Mouse (Mus musculus): Measurements from ENCODE around the gene Mmp11. TPM values are rescaled to one million over a fixed set of nuclear protein-coding genes. Genes with fewer than 3 reads are reported as not detected.

The Mmp11 gene
- polyA plus RNA-seq, 1 experiment from 2014 or later, result 51.2 TPM

DNA sequence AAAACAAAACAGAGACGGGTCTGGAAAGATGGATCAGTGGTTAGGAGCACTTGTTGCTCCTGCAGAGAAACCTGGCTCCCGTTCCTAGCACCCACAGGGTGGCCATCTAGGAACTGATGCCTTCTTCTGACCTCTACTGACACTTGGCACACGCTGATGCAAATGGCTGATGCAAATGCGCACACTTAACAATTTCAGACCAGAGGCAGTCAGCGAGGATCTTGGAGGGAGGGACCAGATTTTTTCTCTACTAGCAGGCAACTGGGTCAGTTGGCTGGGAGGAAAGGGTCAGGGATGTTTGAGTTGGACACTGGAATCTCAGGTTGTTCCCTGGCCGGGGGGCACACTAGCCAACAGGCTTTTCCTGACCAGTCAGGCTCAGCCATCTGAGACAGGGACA is 3.4 kb downstream of the Mmp11 start, which contains the start of gene Chchd10:
Gene Chchd10, plus strand, starts transcription at position 240 of the 400 bp plus-strand sequence.
- peaks cover 35% of the 10 kb centered on the region for H3K27me3 ChIP-seq (replicated peaks)
- peaks cover 37% of the 10 kb centered on the region for H3K4me1 ChIP-seq
- peak within 1 kb of the TSS; percentile 71 for H3K9ac ChIP-seq
- H3K4me2 ChIP-seq (replicated peaks), result peak within 1 kb of the TSS; percentile 94
- no peaks in the 10 kb centered on the region for H3K9me3 ChIP-seq
- 20% methylated on average over 6 of the region's 6 CpGs for WGBS
- peak within 1 kb of the TSS; percentile 6; the same call in 1 of the 2 replicates for H3K27ac ChIP-seq
- H3K4me3 ChIP-seq, result peak within 1 kb of the TSS; percentile 48
- H3K36me3 ChIP-seq, result no peaks in the 10 kb centered on the region
- no peak for ATAC-seq (ENCODE audit: low FRiP score, low read depth)

DNA sequence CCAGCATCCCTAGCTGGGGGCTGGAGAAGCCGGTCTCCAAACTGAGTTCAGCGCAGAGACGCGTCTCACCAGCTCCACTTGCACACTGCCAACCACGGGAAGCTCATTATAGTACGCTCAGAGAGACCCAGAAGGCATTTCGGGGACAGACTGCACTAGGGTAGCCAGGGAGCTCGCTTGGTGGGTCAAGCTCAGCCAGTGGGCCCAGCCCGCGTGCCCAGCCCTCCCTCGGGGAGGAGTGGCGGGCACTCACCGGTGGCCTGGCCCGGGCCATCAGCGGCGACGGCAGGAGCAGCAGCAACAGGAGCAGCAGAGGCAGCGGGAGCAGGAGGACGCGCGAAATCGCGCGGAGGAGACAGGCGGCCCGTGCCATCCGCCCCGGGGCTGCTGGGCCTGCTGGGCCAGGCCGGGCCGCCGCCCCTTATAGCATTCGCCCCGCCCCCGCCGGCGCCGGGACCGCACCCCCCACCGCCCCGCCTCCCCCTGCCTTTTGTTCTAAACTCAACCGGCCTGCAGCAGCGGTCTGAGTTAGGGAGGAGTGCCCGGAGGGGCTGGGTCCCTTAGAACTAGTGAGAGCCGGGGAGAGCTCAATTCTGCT is 4.1 kb downstream of the Mmp11 start:
- Histone ChIP-seq H3K4me1 (peaks cover 35% of the 10 kb centered on the region), H3K4me3 (peak overlapping the region; percentile 48), H3K4me2 (replicated peaks) (peak overlapping the region; percentile 94), H3K27me3 (replicated peaks) (peaks cover 29% of the 10 kb centered on the region), H3K36me3 (no peaks in the 10 kb centered on the region), H3K27ac (peak overlapping the region; percentile 6; the same call in 1 of the 2 replicates), H3K9me3 (no peaks in the 10 kb centered on the region), H3K9ac (peak overlapping the region; percentile 71)
- under 1% methylated on average over 44 of the region's 44 CpGs for WGBS
- peak; percentile 50 for ATAC-seq (ENCODE audit: low FRiP score, low read depth)

DNA sequence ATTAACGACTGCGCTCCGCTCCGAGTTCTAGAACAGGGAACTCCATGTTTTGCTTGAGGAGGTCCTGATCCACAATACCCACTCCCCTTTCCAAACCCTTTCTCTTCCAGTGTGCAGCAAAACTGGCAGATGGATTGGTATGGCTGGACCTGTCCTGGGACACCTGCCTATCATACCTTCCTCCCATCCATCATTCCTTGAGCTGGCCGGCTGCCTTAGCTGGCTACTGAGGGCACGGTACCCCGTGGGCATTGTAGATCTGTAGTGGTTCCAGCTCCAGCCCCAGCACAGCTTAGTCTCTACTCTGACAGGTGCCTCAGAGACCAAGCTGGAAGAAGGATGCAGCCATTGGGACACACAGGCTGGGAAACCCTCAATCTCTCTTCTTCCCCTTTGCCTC is 5.0 kb downstream of the Mmp11 start:
- WGBS, result 32% methylated on average over 7 of the region's 7 CpGs
- ATAC-seq (ENCODE audit: low FRiP score, low read depth), result no peak
- H3K9me3 ChIP-seq, result no peaks in the 10 kb centered on the region
- H3K36me3 ChIP-seq, result peaks cover 6% of the 10 kb centered on the region; the same call in 1 of the 2 replicates
- peaks cover 21% of the 10 kb centered on the region for H3K27me3 ChIP-seq (replicated peaks)
- peak overlapping the region; percentile 48 for H3K4me3 ChIP-seq
- H3K4me2 ChIP-seq (replicated peaks), result peak overlapping the region; percentile 94
- no peak overlapping the region for H3K27ac ChIP-seq
- peaks cover 34% of the 10 kb centered on the region for H3K4me1 ChIP-seq
- H3K9ac ChIP-seq, result 0 out of 2 replicates have a peak overlapping the region, but pooled peaks have one; percentile 71

DNA sequence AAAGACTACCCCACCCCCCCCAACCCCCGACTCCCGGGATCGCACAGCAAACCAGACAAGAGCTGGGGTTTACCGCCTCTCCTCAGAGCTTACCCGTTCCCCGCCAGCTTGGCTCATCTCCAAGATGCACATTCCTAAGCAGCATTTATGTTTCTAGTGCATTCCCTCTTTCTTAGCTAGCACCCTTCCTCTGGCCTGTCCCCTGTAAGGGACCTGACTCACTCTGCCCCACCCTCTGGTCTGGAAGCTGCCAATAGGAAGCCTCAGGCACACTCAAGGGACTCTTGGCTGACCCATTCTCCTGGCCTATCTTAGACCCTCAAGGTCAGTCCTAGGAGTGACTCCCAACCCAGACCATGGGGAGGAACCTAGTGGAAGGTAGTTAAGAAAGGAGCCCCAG is 6.0 kb downstream of the Mmp11 start:
- H3K4me2 ChIP-seq (replicated peaks), result peak overlapping the region; percentile 94
- H3K27me3 ChIP-seq (replicated peaks), result peaks cover 17% of the 10 kb centered on the region
- no peak for ATAC-seq (ENCODE audit: low FRiP score, low read depth)
- H3K4me3 ChIP-seq, result no peak overlapping the region
- WGBS, result 45% methylated on average over 6 of the region's 6 CpGs
- peaks cover 14% of the 10 kb centered on the region; the same call in 1 of the 2 replicates for H3K36me3 ChIP-seq
- H3K9ac ChIP-seq, result no peak overlapping the region
- H3K4me1 ChIP-seq, result peaks cover 24% of the 10 kb centered on the region
- no peak overlapping the region for H3K27ac ChIP-seq
- no peaks in the 10 kb centered on the region for H3K9me3 ChIP-seq

DNA sequence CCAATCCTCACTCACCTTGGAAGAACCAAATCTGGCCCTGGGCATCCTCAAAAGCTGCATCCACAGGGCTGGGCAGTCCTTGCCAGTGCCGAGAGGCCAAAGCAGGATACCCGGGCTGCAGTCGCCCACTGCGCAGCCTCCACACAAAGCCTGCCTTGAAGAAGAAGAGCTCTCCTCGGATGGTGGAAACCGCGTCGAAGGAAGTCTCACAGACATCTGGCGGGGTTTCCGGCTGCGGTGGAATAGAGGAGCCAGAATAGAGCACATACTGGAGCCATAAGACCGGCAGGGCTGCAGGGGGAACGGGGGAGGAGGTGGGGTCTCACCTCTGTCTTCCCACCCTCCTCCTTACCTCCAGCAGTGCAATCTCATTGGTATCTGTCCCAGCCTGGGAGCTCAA is 9.9 kb downstream of the Mmp11 start:
- WGBS, result 71% methylated on average over 13 of the region's 13 CpGs
- Histone ChIP-seq H3K9me3 (no peaks in the 10 kb centered on the region), H3K4me2 (replicated peaks) (no peak overlapping the region), H3K4me1 (peaks cover 19% of the 10 kb centered on the region; the same call in 1 of the 2 replicates), H3K36me3 (peaks cover 16% of the 10 kb centered on the region; the same call in 1 of the 2 replicates), H3K9ac (no peak overlapping the region), H3K27ac (no peak overlapping the region), H3K27me3 (replicated peaks) (peaks cover 12% of the 10 kb centered on the region), H3K4me3 (no peak overlapping the region)
- ATAC-seq (ENCODE audit: low FRiP score, low read depth), result no peak

DNA sequence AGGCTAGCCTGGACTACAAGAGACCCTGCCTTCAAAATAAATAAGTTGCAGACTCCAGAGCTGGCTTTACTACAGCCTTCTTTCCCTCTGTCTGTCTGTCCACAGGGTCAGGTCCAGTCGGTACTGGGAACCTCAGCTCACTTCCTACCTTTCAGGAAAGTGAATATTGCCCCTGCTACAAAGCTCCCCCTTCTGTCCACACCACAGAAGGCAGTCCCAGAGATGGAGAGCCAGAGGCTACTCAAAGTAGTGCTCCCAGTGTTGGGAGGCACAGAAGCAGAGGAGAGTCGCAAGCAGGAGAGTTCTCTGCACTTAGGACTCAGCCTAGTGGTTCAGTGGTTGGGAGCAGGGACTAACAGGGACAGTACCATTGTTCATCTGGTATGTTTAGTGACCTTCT is 12.0 kb downstream of the Mmp11 start:
- 64% methylated on average over 2 of the region's 2 CpGs for WGBS
- H3K9me3 ChIP-seq, result no peaks in the 10 kb centered on the region

DNA sequence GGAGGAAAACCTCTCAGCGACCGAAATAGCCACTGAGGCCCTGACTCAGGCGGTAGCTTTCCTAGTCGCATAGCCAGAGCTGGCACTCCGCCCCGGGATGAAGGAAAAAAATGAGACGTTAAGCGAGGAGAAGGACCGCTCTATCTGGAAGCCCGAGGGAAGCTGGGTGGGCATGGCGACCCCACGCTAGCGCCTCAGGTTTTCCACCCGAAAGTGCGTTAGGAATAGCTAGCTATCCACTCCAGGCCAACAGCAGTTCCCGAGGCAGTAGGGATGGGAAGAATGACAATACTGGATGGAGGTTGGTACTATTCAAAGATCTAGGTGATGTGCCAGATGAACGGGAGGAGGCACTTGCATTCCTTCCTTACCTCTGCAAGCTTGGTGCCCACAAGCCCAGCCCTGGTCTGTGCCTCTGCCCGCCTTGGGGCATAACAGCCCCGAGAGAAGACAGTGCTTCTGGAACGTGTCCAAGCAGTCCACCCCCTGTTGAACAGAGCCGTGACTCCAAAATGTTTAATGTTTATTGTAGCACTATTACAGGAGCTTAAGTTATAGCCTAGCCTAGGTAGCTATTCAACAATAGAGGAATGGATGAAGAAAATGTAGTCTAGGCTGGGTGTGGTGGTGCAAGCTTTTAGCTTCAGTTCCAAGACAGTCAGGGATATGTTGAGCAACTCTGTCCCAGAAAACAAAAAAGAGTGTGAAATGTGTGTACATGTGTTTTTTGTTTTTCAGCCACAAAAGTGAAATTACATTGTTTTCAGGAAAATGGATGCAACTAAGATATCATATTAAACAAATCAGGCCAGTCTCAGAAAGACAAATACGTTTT is 14.4 kb downstream of the Mmp11 start:
- Histone ChIP-seq H3K9me3 (no peaks in the 10 kb centered on the region), H3K27me3 (replicated peaks) (no peaks in the 10 kb centered on the region), H3K4me2 (replicated peaks) (peak overlapping the region; percentile 75), H3K36me3 (peaks cover 16% of the 10 kb centered on the region), H3K4me3 (peak overlapping the region; percentile 86), H3K9ac (peak overlapping the region; percentile 95), H3K4me1 (peaks cover 39% of the 10 kb centered on the region), H3K27ac (peak overlapping the region; percentile 93)
- WGBS, result 4% methylated on average over 22 of the region's 22 CpGs
- ATAC-seq (ENCODE audit: low FRiP score, low read depth), result peak; percentile 65

More for the DNA sequence above, 12.0 kb downstream of the Mmp11 start:
- H3K36me3 ChIP-seq, result peaks cover 16% of the 10 kb centered on the region; the same call in 1 of the 2 replicates
- H3K9ac ChIP-seq, result no peak overlapping the region
- no peak overlapping the region for H3K4me2 ChIP-seq (replicated peaks)
- peaks cover 23% of the 10 kb centered on the region for H3K4me1 ChIP-seq
- no peaks in the 10 kb centered on the region for H3K27me3 ChIP-seq (replicated peaks)
- no peak overlapping the region for H3K4me3 ChIP-seq
- no peak overlapping the region for H3K27ac ChIP-seq
- no peak for ATAC-seq (ENCODE audit: low FRiP score, low read depth)

DNA sequence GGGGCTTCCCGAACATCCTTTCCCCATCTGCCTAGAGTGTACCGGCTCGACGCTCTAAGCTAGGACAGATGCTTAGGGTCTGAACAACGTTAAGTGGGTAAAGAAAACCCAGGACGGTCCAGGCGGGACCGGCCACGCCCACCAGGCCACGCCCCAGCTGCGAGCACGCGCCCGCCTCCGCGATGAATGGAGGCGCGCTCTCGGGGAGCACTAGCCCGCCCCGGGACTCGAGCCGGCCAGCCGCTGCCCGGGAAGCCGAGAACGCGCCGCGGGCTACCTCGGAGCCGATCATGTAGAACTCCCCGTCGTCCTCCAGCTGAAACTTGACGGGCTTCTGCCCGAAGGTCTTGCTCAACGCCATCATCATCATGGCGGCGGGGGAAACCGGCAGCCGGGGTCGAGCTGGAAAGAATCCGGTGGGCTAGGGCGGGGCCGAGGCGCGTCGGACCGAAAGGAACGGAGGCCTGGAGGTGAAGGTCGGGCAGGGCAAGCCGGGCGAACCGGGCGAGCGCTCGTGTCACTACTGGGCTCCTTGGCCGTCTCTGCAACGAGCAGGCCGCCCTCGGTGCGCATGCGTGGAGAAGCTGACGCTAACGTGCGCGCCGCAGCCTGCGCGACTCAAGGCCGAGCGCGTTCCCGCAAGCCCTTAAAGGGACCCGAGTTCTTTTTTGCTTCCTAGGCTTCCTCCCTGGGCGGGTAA is 15.1 kb downstream of the Mmp11 start, which contains the start of gene Smarcb1:
Gene Smarcb1, minus strand, starts transcription at position 592 of the 700 bp plus-strand sequence.
- Histone ChIP-seq H3K27me3 (replicated peaks) (no peaks in the 10 kb centered on the region), H3K4me1 (peaks cover 39% of the 10 kb centered on the region), H3K27ac (peak within 1 kb of the TSS; percentile 93), H3K9ac (peak within 1 kb of the TSS; percentile 95), H3K4me2 (replicated peaks) (peak within 1 kb of the TSS; percentile 75), H3K36me3 (peaks cover 16% of the 10 kb centered on the region), H3K4me3 (peak within 1 kb of the TSS; percentile 86), H3K9me3 (no peaks in the 10 kb centered on the region)
- under 1% methylated on average over 76 of the region's 76 CpGs for WGBS
- peak; percentile 93 for ATAC-seq (ENCODE audit: low FRiP score, low read depth)

DNA sequence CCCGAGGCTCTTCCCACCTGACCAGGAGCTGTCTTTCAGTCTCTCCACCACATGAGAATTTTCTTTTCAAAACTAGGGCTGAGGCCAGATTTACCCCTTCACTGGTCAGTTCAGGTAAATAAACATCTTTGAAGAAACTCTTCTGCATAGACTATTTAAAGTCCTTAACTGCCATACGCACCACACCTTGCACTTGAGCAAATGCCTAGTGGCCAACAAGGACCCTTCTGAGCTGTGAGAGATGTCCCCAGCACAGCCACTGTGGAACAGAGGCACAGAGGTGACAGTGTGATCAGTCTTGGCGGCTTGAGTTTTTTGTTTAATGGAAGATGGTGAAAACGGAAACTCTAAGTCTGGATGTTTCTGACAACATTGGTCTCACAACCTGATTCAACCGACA is 17.3 kb downstream of the Mmp11 start:
- no peak for ATAC-seq (ENCODE audit: low FRiP score, low read depth)
- Histone ChIP-seq H3K27me3 (replicated peaks) (no peaks in the 10 kb centered on the region), H3K4me1 (peaks cover 39% of the 10 kb centered on the region), H3K36me3 (peaks cover 26% of the 10 kb centered on the region), H3K9ac (no peak overlapping the region), H3K9me3 (no peaks in the 10 kb centered on the region), H3K4me2 (replicated peaks) (peak overlapping the region; percentile 75), H3K4me3 (no peak overlapping the region), H3K27ac (no peak overlapping the region)
- WGBS, result 85% methylated on average over 5 of the region's 5 CpGs

DNA sequence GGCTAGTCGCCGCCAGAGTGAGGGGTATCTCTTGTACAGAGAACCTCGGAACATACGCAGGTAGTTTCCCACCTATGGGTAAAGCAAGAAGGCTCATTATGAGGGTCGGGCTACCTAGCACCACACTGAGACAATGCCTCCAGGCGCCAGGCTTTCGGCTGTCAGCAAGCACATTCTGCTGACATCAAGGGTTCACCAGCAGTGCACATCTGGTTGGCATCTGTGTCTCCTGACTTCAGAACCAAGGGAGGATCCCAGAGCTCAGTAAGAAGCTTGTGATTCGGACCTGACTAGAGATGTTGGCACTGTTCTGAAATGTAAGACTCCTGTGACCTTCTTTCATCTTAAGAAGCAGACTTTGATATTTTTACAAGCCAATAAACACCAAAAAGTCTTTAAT is 19.5 kb downstream of the Mmp11 start:
- WGBS, result 79% methylated on average over 8 of the region's 8 CpGs
- H3K4me3 ChIP-seq, result no peak overlapping the region
- no peaks in the 10 kb centered on the region for H3K9me3 ChIP-seq
- peaks cover 40% of the 10 kb centered on the region for H3K36me3 ChIP-seq
- H3K4me1 ChIP-seq, result peaks cover 28% of the 10 kb centered on the region
- no peak overlapping the region for H3K9ac ChIP-seq
- H3K27me3 ChIP-seq (replicated peaks), result no peaks in the 10 kb centered on the region
- no peak overlapping the region for H3K4me2 ChIP-seq (replicated peaks)
- ATAC-seq (ENCODE audit: low FRiP score, low read depth), result no peak
- H3K27ac ChIP-seq, result no peak overlapping the region

DNA sequence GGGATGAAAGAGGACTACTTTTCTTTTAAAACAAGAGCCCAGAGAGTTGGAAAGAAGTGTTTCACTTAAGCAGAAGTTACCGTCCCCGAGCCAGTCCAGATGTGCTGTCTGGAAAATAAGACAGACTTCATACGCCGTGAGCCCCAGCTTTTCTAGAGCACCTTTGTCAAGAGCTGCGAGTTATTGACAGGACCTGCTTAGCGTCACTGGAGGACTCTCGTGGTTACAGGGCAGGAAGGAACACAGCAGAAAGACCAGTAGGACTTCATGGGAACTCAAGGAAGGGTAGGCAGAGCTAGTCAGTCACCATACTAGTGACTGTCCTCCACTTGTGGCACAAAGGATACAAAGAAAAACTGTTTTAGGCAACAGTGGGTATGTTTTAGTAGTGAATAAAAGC is 20.7 kb downstream of the Mmp11 start:
- peaks cover 52% of the 10 kb centered on the region for H3K36me3 ChIP-seq

More for the DNA sequence above, 20.7 kb downstream of the Mmp11 start:
- H3K4me2 ChIP-seq (replicated peaks), result no peak overlapping the region
- H3K9me3 ChIP-seq, result no peaks in the 10 kb centered on the region
- 90% methylated on average over 7 of the region's 7 CpGs for WGBS
- no peak overlapping the region for H3K27ac ChIP-seq
- H3K4me1 ChIP-seq, result peaks cover 26% of the 10 kb centered on the region
- ATAC-seq (ENCODE audit: low FRiP score, low read depth), result no peak
- no peak overlapping the region for H3K4me3 ChIP-seq
- H3K9ac ChIP-seq, result no peak overlapping the region
- H3K27me3 ChIP-seq (replicated peaks), result no peaks in the 10 kb centered on the region

Data from neural tube, embryonic 12.5 days (tissue).